Mouse (Mus musculus) monocyte, adult 5-6 weeks (primary cell): ENCODE measurements around the gene Xirp1. TPM values are rescaled to one million over a fixed set of nuclear protein-coding genes. Genes with fewer than 3 reads are reported as not detected.

ENCODE experiments used
- ATAC-seq: fragments of 153-309, 156-312 bp; replicated peaks from 2 replicates; pipeline ENCODE4 v1.8.0; 2017; ENCODE audit warnings: mild to moderate bottlenecking; ENCODE audit not compliant: low TSS enrichment, insufficient number of reproducible peaks, severe bottlenecking, poor library complexity, low FRiP score
- total RNA-seq: library from RNA; stranded (forward); fragments of 200-1000, 200-491, 200-594 nt; gene quantifications from 3 replicates; pipeline ENCODE4 v1.2.3, GENCODE M21; 2017

The Xirp1 gene
- 0.76 to 2.0 TPM (median 1.7 TPM) in 3 replicates for total RNA-seq

DNA sequence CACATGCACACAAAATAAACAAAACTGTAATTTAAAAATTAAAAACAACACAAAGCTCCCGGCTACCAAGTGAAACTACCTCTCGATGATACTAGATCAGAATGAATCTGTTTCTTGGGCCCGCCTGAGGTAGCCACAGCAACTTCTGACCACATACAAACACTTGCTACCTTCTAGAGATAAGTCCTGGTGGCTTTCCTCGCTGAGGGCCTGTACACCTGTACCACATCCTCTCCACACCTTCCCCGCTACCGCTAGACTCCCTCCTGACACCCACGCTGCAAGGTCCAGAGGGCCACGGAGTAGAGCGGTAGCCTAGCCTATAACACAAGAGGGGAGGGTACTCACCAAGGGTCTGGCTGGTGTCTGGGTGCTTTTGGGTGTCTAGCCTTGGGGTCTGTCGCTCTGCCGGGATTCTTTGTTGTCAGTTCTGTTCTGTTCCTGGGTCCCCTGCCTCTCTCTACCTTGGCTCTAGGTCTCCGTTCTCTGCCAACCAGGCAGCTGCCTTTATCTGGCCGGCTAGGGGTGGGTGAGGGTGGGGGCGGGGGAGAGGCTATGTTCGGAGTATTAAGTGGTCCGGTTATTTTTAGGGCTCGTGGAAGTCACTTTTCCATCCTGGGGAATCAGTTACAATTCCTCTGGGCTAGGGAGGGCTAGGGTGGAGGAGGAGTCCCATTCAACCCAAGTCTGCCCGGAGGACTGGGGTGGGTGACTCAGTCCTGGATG, at the start of gene Xirp1:
TSS of gene Xirp1 (minus strand) at position 513 of the 726 bp plus-strand sequence.
- ATAC-seq: no peak

- ATAC-seq: peak; percentile 64
Observed at GRCm38 (mm10) chr9:120073169-120073568, 49.8 kb upstream of the Xirp1 start.

GRCm38 (mm10) chr9:120071251-120071650, 47.9 kb upstream of the Xirp1 start:
- no peak for ATAC-seq

GRCm38 (mm10) chr9:120069779-120070178, 46.4 kb upstream of the Xirp1 start, which contains the start of gene Cx3cr1:
Cx3cr1 (minus strand) TSS chr9:120069879.
- peak; percentile 6; the same call in 1 of the 2 replicates for ATAC-seq

- ATAC-seq: peak; percentile 72
Observed at GRCm38 (mm10) chr9:120068047-120068446, 44.6 kb upstream of the Xirp1 start.

- ATAC-seq: no peak
Observed at GRCm38 (mm10) chr9:120067609-120068008, 44.2 kb upstream of the Xirp1 start.

GRCm38 (mm10) chr9:120064317-120064716, 40.9 kb upstream of the Xirp1 start:
- no peak for ATAC-seq

GRCm38 (mm10) chr9:120058730-120059129, 35.3 kb upstream of the Xirp1 start:
- ATAC-seq: peak; percentile 86

DNA sequence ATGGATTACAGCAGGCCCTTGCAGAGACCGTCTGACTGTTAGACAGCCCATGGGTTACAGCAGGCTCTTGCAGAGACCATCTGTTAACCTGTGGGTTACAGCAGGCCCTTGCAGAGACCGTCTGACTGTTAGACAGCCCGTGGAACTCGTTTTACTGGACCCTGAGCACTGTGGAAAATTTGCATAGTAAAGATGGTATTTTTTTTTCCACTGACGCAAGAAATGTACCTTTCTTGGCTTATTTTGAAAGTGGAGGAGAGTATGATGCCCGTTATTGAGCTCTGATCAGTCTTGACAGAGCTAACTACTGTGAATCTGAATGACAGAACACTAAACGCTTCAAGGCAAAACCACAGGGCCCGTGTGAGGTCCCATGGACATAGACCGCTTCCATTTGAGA, 32.8 kb upstream of the Xirp1 start:
- no peak for ATAC-seq

DNA sequence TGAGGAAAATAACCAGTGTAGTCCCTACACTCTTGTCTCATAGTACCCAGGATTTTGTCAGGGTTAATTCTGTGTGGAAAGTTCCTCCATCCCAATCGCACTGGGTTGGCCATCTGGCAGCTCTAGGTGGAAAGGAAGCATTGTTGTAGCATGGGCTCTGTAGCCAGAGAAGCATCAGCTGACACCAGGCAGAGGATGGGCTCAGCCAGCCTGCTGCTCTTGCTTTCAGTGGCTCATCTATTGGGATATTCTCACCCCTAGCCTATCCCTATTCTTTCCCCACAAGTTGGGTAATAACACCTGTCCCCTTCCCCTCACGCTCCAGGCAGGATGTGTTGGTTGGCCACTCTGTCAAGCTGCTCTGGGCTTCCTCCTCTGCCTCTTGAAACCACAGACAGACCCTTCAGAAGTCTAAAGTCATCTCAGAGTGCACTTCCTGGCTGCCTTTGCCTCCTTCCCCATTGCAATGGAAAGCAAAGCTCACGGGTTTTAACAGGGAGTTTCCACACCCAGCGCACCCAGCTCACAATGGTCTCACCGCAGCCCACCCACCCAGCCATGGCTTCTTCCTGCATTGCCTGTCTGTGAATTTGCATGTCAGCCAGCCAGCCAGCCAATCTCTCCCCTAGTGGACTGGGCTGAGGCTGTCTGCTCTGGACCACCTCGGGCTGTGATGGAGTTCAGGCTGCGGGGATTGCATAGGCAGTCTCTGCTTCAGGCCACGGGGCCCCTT, 31.3 kb upstream of the Xirp1 start:
- ATAC-seq: peak; percentile 65

GRCm38 (mm10) chr9:120049407-120049806, 26.0 kb upstream of the Xirp1 start:
- peak; percentile 74 for ATAC-seq

- ATAC-seq: no peak
Observed at GRCm38 (mm10) chr9:120048495-120048894, 25.1 kb upstream of the Xirp1 start.

GRCm38 (mm10) chr9:120043115-120043514, 19.7 kb upstream of the Xirp1 start:
- ATAC-seq: peak; percentile 73

GRCm38 (mm10) chr9:120037414-120037813, 14.0 kb upstream of the Xirp1 start:
- ATAC-seq: peak; percentile 61

DNA sequence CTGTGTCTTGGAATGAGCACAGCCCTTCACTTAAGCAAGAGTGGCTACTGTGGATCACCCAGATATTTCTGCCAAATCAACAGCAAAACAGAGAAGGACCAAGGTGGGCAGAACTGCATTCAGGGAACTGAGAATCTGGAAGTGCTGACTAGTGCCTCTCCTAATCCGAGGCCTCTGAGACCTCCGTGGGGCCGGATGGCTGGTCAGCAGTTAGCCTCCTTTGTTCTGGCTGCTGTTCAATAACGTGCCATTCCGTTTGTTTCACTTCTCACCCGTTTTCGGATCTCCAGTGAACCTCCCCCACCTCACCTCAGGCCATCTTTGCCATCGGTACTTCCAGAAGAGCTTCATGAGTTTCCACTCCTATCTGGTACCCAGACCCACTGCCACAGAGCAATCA, 11.0 kb upstream of the Xirp1 start:
- ATAC-seq: 0 out of 2 replicates have a peak, but pooled peaks have one; percentile 2

- ATAC-seq: no peak
Observed at GRCm38 (mm10) chr9:120032710-120033109, 9.3 kb upstream of the Xirp1 start.

DNA sequence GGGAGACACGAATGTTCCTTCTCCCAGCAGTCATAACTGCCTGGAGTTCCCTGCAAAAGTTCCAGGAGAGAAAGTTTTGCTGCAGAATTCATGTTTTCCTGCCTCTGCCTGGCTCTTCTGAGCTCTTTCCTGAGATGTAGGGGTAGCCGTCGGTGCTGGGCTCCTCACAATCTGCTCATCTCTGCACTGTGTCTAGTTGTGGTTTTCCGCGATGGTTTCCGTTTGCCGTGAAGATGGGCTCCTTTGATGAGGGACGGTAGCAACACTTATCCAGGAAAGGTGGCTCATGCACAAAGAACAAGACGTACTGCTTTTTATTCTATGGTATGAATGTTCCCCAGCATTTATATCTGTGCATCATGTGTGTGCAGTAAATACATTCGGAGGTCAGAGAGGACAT, 7.0 kb upstream of the Xirp1 start:
- no peak for ATAC-seq

GRCm38 (mm10) chr9:120029880-120030279, 6.5 kb upstream of the Xirp1 start:
- no peak for ATAC-seq

DNA sequence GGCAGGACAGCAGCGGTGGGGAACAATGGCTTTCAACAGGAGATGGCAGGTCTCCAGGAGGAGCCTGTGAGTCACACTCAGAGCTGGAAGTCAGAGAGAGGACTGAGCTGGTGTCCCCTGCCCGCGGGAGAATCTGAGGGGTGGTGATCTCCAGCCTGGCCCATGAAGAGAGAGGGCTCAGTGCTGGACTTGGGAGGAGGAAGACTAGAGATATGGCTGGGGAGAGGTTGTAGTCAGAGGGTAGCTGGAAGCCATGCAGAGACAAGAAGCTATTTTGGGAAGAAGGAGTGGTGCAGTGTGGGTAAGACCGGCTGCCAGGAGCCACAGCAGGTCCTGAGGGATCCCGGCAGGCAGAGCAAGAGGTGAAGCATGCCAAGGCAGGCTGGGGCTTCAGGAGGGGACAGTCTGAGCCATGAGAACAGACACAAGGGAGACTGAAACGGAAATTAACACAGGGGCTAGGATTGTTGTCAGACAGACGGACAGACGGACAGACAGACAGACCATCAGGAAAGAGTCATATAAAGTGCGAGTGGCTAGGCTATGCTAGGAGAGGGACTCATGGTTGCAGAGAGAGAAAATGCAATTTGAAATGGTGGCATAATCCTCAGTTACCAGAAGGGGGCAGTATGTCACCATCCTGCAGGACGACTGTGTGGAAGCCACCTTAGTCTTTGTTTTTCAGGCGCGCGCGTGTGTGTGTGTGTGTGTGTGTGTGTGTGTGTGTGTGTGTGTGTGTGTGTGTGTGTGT, 4.2 kb upstream of the Xirp1 start:
- peak; percentile 84 for ATAC-seq
